Mouse (Mus musculus) induced T-regulatory cell, adult 2 months (primary cell): ENCODE measurements around the gene Pde4a.

Source experiments
- DNase-seq: peaks from one replicate; pipeline ENCODE4 v3.0.0-alpha.2; 2012; ENCODE audit warnings: low read depth

The Pde4a gene

DNA sequence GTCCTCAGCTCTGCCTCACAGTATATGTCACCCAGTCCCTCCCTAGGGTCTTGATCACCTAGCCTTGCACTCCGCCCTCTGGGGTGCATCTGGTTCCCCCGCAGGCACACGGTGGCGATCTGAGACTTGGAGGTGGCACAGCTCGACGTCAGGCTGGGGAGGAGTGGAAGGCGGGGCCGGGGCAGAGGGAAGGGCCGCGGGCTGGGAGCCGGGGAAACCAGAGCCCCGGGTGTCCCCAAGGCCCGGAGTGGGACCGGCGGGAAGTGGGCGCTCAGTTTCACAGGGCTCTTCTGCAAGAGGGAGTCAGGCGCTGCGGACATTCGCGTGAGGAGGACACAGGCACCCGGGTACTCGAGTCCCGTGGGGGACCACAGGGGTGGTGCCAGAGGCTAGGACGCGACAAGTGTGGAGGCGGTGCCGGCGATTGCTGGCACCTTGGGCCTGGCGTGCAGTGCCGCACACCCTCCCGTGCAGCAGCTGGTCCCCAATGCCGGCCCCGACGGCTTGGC, 18.4 kb downstream of the Pde4a start:
- peak; percentile 80 for DNase-seq

DNA sequence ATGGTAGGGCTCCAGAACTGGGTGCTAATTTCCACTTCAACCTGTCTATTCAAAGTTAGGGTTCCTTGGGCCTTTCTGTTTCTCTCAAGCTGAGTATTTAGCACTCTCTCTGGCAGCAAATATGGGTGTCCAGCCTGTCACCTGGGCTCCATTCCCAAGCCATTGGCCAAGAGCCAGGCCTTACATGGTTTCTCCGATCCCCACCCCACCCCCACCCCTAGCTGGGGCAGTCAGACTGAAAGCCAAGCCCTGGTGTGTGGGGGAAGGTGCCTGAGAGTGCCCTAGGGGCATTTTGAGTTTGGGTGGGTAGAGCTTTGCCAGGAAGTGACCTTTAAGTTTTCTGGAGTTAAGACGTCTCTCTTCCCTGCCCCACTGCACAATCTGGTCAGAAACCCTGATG, 19.2 kb downstream of the Pde4a start:
- DNase-seq = no peak

DNA sequence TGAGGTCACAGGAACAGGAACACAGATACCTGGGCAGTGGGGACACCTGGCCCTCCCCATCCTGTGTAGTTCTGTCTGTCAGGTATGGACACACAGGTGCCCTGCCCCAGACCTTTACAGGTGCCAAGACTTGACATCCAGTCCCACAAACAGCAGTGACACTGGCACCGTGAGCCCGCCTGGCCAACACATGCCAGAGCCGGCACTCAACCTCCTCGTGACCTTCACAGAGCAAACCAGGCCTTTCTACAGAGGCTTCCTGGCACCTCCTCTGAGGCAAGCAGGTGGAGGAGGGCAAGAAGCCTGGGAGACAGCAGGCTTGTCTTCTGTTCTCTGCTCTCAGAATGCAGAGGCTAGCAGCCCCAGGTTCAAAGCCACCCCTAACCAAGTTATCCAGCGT, 19.9 kb downstream of the Pde4a start:
- no peak for DNase-seq

DNA sequence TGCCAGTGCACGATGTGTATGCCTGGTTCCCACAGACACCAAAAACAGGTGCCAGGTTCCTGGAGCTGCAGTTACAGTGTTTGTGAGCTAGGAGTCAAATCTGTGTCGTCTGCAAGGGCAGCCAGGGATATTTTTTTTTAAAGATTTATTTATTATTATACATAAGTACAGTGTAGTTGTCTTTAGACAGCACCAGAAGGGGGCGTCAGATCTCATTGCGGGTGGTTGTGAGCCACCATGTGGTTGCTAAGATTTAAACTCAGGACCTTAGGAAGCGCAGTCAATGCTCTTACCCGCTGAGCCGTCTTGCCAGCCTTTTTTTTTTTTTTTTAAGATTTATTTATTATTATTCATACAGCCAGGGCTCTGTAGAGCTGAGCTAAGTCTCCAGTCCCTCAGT, 24.4 kb downstream of the Pde4a start:
- peak; percentile 74 for DNase-seq

DNA sequence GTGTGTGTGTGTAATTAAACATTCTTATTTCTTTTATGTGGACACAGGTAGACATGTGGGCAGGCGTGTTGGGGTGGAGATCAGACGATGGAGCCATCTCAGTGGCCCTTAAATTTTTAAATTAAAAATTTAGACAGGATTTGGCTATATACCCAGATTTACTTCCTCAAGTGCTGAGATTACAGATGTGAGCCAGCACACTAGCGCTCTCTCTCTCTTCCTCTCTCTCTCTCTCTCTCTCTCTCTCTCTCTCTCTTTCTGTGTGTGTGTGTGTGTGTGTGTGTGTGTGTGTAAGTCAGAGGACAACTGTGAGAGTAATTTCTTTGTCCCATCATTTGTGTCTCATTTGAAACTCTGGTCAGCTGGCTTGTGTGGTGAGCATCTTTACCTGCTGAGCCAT, 25.2 kb downstream of the Pde4a start:
- DNase-seq = no peak

DNA sequence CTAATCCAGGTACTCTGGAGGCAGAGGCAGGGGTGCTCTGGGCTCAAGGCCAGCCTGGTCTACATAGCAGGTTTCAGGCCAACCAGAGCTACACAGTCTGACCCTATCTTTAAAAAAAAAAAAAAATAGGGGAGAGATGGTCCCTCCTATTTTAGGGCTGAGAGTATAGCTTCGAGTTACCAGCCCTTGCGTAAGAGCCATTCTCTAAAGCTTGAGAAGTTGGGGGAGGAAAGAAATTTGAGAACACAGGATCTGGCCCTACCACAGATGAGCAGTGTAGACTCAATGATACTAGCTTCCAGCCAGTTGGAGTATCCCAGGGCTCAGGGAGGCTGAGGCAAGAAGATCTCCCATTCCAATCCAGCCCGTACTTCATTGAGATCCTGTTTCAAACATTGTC, 28.3 kb downstream of the Pde4a start:
- no peak for DNase-seq

DNA sequence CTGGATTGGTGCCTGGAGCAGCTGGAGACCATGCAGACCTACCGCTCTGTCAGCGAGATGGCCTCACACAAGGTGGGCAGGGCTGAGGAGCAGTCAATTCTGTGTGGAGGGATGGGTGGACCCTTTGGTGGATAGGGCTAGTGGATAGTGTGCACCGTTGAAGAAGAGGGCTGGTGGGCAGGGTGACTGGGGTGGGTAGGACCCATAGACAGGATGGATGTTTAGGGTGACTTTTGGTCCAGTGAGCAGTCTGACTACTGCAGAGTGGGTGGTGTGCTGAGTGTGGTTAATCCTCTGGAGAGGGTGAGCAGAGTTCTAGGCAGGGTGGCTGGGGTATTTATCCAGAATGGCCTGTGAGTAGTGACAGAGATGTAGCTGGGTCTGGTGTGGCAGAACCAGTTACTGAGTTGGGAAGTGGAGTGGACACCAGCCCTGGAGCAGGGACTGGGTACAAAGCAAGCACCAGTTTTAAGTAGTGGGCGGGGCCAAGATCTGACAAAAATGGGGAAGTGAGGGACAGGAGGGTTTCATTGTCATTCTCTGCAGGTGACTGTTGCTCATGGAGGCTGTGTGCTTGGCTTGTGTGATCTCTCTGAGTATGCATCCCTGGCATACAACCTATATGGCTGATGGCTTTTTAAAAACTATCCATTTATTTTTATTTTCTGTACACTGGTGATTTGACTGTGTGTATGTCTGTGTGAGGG, 29.4 kb downstream of the Pde4a start:
- DNase-seq = no peak

DNA sequence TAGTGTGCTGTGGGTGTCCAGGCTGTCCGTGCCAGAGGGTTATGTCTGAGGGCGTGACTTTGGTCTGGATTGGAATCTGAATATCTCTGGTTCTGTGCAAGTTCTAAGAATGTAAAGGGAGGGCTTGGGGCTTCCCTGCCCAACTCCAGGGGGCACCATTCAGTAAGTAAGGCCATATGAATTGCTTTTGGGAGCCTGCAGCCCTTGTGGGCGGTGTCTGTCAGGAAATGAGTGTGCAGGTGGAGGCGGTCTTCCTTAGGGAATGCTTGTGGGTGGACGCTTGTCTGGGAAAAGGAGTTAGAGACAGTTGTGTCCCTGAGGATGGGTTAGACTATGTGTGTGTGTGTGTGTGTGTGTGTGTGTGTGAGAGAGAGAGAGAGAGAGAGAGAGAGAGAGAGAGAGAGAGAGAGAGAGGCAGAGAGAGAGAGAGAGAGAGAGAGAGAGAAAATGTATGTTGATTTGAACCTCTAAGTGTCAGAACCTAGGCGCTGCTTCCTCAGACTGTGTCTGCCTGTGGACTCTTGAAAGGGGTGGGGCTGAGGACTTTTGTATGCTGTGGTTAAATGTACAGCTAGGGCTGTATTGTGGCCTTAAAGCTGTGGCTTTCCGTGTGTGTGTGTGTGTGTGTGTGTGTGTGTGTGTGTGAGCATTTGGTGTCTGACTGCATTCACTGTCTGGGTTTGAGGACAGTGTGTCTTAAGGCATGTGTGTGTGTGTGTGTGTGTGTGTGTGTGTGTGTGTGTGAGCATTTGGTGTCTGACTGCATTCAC, 30.4 kb downstream of the Pde4a start:
- DNase-seq = peak; percentile 58

DNA sequence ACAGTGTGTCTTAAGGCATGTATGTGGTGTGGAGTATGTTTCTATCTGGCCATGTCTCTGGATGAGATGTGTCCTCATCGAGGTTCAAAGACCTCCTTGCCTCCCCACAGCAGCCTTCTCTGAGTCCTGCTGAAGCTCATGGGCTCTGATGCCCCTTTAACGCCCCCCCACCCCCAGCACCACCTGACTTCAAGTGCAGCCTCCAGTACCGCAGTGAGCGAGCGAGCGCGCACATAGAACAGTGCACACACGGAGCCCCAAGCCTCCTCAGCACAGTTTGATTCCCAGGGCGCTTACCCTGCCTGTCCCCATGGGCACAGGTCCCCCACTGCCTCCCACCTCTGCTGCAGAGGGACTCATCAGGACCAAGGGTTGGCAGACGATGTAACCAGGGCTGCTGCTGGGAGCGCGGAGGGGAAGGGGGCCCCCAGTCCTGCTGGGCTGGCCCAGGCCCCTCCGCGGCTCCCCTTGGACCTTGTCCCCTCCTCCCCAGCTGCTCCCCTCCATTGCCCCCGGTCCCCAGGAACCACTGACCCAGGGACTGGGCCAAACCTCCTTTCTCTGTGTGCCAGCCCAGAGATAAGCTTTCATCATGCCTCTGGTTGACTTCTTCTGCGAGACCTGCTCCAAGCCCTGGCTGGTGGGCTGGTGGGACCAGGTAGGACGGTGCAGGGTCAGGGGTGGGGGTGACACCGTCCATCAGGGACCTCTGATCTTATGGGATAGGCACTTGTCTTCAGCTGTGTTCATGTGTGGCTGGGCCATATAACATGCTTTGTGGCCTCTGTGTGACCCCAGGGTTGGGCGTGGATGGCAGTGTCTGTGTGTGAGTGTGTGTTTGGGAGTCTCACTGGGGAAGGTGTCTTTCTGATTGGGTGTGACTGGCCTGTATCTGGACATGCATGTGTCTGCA, 31.3 kb downstream of the Pde4a start:
- DNase-seq = no peak

DNA sequence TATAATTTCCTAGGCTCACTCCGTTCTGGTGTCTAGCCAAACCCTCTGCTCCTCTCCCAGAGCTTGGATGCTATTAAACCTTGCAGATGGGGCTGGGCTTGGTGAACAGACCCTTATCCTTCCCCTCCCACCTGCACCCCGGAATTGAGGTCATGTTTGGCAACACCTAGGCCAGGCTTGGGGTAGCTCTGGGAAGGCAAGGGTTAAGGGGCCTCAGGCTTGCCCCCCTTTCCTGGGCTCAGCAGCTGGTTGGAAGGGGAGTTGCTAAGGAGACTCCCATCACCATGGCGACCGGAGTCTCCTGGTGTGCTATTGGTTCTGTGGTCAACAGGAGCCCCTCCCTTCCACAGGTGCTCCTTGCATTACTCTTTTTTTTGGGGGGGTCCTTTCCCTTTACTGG, 32.5 kb downstream of the Pde4a start:
- DNase-seq = no peak

DNA sequence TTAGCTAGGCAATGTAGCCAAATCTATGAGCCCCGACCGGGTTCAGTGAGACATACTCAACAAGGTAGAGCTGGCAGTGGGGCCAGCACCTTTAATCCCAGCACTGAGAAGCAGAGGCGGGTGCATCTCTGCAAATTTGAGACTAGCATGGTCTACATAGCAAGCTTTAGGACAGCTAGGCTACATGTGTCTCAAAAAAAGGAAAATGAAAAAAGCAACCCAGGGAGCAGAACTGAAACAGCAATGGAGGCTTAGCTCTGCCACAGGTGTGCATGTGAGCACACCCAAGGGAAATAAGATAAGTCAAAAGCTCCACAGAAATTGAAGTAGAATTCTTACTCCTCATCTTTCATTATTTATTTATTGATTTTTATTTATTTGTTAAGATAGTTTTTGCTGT, 33.4 kb downstream of the Pde4a start:
- no peak for DNase-seq

DNA sequence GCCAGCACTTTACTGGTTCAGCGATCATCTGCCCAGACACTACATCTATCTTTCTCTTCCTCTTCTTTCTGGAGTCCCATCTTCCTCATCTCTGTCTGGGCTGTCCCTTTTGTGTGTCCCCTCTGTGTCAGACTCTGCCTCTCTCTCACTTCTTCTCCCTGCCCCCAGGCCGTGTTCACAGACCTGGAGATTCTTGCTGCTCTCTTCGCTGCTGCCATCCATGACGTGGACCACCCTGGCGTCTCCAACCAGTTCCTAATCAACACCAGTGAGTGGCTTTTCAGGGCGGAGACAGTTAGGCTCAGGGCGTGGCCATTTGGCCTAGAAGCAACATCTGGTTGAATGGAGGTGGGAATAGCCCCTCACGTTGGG, 38.6 kb downstream of the Pde4a start:
- DNase-seq = no peak

DNA sequence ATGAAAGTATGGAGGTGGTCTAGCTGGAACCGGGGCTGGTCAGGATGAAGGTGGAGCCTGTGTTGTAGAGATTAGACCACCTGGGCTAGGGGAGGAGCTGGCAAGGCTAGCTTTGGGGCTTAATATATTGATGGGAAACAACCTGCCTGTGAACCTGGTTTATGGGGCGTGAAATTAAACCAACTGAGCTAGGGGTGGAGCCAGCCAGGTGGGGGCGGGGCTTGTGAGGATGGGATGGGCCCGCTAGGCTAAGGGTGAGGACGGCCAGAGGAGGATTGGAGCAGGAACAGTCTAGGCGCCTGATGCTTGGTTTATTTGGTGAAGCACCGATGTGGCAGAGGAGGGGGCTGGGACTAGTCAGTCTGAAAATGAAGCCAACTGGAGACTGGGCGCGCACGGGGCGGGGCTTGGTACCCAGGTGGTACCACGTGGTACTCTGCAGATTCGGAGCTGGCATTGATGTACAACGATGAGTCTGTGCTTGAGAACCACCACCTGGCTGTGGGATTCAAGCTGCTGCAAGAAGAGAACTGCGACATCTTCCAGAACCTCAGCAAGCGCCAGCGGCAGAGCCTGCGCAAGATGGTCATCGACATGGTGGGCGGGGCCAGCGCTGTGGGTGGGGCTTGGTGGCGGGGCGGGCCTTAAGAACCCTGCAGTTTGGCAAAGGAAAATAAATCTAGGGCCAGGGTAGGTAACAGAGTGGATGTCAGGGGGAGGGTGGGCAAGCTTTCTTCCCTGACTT, 39.2 kb downstream of the Pde4a start:
- DNase-seq = no peak

DNA sequence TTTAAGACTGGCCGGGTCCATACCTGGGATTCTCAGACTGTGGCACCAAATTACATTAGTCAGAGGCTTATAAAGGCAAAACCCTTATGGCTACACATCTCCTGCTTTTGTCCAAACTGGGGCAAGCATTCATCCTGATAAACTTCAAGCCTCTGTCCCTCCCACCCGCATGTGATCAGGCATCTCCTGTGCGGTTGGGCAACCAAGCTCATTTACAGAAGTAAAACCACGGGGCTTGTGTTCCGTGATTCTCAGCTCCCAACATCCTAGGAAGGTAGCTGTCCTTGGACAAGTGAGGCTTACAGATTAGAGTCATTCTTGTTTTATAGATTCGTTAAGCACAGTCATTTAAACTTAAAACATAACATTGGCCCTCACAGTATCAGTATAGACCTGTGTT, 41.3 kb downstream of the Pde4a start:
- no peak for DNase-seq

DNA sequence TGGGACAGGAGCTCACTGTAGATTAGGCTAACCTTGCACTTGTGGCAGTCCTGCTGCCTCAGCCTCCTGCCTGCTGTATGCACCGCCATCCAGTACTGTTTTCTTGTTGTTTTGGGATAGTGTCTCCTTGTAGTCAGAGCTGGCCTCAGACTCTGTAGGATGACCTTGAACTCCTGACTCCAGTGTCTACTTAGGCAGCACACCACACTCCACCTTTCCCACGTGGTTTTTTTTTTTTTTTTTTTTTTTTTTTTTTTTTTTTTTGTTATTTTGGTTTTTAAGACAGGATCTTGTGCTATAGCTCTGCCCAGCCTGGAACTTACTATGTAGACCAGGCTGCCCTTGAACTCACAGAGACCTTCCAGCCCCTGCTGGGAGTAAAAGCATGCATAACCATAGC, 43.1 kb downstream of the Pde4a start:
- no peak for DNase-seq

DNA sequence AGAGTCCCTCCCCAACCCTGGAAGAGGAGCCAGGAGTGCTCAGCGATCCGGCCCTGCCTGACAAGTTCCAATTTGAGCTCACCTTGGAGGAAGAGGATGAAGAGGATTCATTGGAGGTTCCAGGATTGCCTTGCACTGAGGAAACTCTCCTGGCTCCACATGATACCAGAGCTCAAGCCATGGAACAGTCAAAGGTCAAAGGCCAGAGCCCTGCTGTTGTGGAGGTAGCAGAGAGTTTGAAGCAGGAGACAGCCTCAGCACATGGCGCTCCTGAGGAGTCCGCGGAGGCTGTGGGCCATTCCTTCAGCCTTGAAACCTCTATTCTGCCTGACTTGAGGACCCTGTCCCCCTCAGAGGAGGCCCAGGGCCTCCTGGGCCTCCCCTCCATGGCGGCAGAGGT, 45.3 kb downstream of the Pde4a start:
- DNase-seq = no peak

DNA sequence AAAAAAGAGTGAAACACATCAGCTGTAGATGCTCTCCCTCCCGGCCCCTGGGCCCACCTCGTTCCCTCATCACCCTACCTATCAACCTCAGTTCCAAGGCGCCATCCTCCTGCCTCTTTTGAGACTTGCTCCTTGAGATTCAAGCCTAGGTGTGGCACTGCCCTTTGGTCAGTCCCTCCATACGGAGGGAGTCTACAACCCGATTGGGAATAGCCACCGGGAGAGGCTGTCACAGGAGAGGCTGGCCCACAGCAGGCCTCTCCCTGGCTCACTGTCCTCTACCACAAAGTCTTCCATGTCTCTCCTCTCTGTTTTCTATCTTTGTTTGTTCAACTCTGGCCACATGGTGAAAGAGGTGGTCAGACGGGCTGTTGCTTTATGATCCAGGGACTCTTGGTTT, 46.1 kb downstream of the Pde4a start:
- DNase-seq = no peak

DNA sequence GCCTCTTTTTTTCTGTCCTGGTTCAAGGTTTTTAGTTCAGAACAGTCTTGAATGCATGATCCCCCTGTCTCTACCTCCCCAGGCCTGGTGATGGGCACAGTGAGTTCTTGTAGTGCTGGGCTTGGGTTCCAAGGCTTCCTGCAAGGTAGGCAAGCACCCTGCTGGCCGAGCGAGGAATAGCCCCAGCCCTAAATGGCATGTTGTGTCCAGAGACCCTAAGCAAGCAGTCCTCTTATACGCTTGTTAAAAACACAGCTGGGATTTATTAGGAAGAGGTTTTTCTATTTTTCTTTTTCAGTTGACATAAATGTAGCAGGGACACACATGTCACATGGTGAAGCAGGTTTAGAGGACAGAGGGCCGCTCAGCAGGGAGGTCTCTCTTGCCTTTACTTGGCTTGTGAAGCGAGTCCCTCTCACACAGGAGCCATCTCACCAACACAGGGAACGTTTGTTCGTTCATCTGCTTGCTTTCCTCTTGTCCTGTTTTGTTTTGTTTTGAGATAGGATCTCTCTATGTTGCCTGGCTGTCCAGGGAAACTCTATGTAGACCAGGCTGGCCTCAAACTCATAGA, 48.2 kb downstream of the Pde4a start:
- DNase-seq = peak; percentile 61

DNA sequence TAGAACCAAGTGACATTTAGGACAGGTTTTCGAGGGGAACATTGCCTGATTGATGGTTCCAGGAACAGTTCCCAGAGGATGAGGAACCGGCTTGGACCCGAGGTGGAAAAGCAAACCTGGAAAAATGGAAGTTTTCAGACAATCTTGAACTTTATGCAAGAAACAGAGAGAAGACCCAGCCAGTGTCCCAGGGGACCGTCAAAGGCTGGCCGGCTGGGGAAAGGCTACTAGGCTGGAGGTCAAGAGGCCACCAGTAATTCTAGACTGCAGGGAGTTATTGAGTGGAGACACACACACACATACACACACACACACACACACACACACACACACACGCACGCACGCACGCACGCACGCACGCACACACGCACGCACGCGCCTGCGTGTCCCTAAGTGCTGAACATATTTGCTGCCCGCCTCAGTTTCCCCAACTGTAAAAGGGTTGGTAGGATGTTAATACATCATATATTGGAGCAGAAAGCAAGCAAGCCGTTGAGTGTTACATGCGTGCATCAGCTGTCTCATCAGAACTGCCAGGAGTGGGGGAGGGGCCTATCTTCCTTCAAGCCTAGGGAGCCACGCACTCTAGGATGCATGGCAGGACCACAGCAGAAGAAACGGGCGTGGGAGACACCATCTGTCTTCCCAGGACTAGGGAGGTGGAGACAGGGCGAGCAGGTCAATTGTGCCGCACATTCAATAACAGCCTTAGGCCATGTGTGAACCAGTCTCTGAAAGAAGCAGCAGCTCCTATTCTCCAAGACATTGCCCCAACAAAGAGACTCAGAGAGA, 50.7 kb downstream of the Pde4a start:
- DNase-seq = no peak

DNA sequence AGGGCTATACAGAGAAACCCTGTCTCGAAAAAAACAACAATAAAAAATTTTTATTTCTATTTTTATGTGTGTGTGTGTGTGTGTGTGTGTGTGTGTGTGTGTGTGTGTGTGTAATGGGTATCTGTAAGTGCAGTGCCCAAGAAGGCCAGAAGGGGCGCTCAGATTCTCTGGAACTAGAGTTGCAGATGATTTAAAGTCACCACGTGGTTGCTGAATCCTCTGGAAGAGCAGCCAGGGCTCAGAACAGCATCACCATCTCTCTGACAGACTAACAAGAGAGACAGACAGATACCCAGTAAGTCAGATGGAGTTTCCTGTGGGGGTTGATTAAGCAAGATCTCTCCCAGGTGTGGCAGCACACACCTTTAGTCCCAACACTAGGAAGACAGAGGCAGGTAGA, 54.3 kb downstream of the Pde4a start:
- peak; percentile 68 for DNase-seq
